Mouse (Mus musculus) spleen, postnatal 4 days (tissue): Measurements from ENCODE around the gene Dhh.
A peak's percentile ranks its signal among the peaks of the same experiment; 100 is the strongest.
"Not testable (repeated sequence)": the region's sequence is repeated elsewhere in the genome, so short reads cannot be mapped to it uniquely, and the experiment has no call there.

Experiments used
- DNase-seq, 2 experiments: peaks; one replicate each; pipeline ENCODE4 v3.0.0; 2022; ENCODE audit warnings: low spot score in 2 of 2

Dhh gene

DNA sequence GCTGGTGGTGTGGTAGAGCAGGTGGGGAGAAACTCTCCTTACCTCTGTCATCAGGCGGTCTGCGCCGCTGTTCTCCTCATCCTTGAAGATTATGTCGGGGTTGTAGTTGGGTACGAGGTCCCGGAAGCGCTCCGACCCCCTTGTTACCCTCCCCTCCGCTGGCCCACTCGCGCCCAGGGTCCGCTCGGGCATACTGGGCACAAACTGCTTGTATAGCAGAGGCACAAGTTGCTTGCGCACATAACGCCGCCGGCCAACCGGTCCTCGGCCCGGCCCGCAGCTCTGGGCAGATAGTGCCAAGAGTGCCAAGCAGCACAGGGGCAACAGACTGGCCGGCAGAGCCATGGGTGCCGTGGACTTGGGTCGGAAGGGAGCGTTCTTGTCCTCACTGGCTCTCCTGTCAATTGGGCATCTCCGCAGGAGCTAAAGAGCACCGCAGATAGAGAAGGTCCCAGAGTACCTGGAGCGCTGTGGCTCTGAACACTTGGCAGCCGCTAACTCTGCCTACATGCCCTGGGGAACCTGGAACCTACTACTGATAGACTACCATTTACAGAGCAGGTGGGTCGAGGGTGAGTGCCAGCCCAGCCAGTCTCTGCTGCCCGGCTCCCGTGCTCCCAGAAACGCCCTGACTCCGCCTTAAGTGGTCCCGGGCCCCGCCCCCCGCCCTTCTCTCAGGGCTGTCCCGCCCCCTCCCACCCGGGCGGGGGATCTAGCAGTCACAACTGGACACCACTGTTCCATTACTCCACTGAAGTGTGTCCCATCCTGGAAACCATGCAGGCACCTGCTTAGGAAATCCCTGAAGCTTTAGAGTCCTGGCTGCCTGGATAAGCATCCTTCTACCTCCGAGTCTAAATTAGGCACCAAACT lies at the start of gene Dhh:
Dhh (minus strand) TSS at position 613 of the 873 bp plus-strand sequence.
- DNase-seq = no peak

DNA sequence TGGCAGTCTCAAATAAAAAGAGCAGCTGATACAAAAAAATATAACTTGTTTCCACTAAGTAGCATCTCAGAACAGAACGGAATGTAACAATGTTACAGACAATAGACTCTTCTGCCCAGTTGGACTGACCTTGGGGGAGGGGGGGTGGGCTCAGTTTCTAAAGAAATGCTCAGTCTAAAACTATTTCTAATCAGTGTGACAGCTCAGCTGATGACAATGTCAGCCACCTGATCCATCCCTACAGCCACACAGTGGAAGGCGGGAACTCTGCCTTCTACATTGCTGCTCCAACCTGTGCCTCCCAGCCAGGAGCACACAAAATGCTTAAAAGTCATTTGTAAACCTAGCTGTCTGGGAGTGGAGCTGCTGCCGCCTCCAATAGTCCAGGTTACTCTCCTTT lies 49.5 kb upstream of the Dhh start:
- no peak for DNase-seq

DNA sequence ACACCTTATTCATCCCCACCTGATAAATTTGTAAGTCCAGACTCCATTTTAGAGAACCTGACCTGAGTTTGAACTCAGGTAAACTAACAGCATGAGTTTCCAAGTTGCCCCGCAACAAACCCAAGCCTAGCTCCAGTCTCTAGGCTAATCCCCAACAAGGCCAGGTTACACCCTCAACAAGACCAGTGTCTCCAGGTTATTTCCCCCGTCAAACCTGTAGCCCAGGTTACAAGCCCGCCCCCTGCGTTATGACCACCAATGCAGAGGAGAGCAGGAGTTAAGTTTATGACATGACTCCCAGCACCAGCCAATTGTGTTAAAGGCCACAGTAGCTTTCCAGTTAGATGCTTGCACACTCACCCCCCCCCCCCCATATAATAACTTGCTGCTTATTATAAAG lies 44.8 kb upstream of the Dhh start:
- DNase-seq = no peak

DNA sequence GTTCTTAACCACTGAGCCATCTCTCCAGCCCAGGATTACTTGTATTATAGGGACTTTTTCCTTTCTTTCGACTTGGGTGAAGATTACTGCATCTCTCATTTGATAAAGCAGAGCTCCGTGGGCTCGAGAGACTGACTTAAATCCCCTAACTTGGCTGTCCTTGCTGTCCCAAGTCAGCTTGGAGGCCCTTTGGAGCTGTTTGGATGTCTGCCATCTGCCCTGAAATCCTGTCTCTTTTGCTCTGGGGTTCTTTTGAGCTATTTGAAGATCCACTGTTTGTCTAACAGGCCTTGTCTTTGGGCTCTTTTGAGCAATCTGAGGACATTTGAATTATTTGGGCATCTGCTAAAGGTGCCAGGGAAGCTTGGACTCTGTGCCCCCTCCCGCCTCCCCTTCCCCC lies 43.7 kb upstream of the Dhh start:
- DNase-seq = no peak

DNA sequence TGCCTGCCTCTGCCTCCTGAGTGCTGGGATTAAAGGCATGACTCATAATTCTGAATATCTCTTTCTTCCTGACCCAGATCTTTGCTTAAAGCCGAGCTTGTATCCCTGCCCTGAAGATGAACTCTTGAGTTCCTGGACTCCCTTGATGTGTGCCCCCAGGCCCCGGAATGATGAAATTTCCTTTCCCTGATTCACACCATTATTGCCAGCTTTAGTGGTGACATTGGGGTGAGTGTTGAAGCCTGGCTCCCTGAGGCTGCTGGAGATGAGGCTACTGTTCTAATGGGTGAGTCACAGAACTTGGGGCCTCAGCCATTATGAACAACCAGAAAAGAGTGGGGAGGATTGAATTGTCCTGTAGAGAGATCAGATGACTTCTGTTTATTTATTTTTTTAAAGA lies 43.2 kb upstream of the Dhh start:
- no peak for DNase-seq

DNA sequence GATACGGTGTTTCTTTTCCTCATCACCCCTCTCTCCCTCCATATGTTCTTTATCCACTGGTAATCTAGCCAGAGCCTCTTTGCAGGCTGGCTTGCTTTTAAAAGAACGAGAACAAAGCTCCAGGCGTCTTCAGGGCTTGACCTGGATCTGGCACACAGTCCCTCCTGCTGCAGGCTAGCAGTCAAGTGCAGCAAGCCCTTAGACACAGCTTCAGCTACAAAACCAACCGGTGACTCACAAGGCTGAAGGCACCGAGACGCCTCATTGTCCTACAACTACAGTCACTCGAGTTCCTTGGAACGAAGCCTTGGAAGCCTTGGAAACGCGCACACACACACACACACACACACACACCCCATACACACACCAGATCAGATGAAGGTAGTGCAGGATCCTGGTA lies 42.5 kb upstream of the Dhh start:
- DNase-seq = no peak

DNA sequence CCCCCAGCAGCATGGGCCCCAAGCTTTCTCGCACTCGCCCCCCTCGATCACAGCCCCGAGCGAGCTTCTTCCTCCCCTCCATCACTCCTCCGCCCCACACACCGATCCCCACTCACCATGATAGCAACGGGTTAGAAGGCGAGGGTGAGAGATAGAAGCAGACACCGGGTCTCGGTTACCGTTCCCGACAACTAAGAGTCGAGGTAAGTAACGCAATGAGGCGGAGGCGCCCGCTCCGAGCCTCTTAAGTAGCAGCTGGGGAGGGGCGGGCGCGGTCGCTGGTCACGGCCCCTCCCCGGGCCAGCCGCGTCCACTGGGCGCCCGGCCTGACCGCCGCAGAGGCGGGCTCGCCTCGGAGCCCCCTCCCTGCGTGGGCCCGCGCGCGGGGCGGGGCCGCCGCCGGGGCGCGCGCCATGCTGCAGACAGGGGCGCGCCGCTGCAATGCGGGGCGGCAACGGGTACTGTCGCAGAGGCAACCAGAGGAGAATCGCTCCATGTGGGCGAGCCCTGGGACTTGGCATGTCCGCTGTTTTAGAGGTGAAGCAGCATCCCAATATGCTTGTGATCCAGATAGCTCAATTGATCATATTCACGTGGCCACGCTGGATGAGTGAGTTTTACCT lies 36.0 kb upstream of the Dhh start, which contains the start of gene Tuba1b:
Tuba1b (minus strand) TSS at position 349 of the 623 bp plus-strand sequence.
- peak; percentile 92 to 95 for DNase-seq

DNA sequence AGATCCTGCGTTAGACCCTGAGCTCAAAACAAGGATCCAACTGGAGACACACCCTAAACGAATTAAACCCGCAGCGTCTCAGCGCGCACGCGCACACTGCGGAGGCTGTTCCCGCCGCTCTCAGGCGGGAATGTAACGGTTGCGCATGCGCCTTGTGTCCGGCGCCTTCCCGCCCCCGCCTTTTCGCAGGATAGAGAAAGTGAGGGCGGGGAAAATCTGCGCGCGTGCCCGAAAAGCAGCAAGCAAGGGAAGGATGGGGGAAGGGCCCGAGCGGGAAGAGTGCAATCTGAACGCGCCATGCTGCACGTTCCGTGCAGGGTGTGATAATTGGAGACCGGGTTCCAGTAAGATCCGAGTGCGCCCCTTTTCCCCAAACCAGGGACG lies 35.5 kb upstream of the Dhh start:
- peak; percentile 94 to 96 for DNase-seq

DNA sequence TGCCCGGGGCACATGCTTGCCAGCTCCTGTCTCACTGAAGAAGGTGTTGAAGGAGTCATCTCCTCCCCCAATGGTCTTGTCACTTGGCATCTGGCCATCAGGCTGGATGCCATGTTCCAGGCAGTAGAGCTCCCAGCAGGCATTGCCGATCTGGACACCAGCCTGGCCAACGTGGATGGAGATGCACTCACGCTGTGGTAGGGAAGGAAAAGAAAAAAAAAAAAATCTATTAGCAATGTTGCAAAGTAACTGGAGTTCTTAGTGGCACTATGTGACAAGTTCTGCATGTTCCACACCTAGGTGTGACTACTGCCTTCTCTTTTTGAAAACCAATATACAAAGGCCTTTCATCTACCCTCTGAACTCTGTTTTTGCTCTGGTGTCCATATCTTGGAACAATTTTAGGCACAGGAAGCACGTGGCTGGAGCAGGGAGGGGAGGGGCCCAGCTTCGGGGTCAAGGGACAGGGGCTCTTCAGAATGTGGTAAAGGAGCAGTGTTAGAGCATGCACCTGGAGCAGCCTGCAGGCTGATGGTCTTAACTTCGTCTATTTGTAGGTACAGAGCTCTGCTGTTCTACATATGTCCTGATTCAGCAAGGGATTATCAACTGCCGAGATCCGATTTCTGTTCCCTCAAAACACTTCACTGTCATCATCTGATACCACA lies 34.8 kb upstream of the Dhh start:
- DNase-seq = not testable (repeated sequence)

DNA sequence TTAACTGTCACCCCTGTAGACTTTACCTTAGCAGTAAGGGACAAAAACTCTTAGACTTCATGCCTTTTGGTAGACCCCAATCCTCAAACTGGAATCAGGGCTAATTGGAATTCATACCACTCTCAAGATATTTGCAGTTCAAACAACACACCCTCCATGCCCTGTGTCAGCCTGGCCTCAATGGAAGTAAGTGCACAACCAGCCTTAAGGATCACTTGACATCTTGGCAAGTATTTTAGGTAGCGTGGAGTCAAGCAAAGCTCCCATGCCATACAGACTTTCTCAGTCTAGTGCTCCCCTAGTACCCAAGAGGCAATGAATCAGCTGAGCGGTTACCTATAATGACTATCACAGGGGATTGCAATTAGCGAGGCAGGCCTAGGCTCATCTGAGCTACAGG lies 32.7 kb upstream of the Dhh start:
- no peak for DNase-seq

DNA sequence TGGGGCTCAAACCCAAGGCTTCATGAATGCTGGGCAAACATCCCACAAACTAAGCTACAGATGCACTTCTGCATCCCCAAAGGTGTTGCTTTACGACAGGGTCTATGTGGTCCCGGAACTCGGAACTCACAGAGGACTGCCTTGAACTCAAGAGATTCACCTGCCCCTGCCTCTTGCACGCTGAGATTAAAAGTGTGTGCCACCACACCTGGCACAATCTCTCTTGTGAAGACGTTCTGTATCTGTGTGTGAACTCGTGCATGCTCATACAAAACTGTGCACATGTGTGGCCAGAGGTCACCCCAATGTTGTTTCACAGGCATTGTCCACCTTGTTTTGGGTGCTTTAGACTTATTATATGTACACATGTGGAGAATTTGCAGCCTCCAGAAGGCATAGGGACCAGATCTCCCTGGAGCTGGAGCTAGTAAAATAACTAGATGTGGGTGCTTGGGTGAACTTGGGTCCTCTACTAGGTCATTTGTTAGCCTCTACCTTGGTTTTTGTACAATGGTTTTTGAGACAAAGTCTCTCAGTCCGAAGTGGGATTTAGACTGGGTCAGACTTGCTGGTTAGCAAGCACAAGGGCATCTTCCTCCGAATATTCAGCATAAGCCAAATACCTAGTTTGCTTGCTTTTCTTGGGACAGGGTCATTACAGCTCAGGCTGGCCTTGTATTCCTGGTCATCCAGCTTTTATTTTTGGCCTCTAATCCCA lies 31.8 kb upstream of the Dhh start:
- DNase-seq = no peak

DNA sequence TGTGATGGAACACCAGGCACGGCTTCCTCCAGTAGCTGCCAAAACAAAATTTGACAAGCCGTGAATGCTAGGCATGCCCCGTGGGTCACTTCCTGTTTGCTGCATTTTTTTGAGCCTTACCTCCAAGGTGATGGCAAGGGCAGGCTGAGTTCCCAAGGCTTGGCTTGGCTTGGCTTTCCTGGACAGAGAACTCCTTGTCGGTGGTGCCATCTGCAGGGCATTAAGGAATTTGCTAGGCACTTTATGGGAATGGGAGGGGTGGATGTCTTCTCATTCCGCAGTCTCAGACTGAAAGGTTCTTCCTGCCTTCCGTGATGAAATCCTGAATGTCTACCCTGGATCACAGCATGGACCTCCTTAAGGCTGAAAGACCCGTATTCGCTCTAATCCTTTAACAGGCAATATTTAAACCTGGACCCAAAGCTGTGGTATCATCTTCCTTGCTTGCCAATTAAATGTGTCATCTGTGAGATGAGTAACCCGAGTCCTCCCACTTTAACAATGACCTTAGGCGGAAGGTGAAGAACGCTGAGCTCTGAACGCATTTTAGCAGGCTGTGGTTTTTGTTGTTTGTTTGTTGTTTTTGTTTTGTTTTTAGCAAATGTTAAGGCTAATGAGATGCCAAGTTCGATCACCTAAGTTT lies 30.4 kb upstream of the Dhh start:
- no peak for DNase-seq

DNA sequence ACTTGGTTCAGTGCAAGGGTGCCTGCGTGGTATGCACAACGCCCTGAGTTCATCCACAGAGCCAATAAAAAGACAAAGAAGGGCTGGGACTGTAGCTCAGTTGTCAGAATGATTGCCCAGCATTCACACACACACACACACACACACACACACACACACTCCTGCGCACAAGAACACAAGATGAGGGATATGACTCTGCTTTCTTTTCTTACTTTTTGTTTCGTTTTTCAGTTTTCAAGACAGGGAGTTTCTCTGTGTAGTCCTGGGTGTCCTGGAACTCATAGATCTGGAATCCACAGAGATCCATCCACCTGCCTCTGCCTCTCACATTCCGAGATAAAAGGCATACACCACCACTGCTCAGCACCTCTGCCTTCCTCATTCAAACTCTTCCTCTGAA lies 29.2 kb upstream of the Dhh start:
- no peak for DNase-seq

DNA sequence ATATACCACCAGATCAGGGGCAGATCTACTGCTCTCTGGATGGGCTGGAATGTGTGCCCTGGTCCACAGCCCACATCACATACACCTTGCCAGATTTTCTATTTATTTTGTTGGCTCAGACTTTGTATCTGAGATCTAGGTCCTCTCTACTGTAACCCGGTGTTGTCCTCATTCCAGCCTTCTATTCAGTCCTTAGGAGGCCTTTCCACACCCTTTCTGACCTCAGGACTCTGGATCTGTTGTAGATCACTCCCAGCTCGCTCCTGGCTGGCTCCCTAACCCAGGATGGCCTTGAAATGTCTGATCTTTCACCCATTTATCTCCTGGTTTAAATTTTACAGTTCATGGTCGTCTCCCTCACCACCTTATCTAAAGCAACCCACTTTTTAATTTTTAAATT lies 26.3 kb upstream of the Dhh start:
- DNase-seq = no peak

DNA sequence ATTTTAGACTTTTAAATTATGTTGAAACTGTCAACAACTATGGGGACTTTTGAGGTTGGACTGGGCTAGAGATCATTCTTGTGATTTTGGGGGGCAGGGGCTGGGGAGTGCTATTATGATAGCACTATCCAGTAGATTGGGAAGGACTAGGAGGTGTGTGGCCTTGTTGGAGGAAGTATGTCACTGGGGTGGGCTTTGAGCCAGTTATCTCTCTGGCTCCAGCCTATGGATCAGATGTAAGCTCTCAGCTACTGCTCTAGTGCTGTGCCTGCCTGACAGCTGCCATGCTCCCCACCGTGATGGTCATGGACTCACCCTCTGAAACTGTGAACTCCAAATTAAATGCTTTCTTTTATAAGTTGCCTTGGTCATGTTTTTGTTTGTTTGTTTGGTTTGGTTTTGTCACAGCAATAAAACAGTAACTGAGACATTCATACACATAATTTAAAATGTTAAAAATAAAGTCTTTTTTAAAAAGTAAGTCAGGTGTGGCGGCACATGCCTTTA lies 24.7 kb upstream of the Dhh start:
- no peak for DNase-seq

DNA sequence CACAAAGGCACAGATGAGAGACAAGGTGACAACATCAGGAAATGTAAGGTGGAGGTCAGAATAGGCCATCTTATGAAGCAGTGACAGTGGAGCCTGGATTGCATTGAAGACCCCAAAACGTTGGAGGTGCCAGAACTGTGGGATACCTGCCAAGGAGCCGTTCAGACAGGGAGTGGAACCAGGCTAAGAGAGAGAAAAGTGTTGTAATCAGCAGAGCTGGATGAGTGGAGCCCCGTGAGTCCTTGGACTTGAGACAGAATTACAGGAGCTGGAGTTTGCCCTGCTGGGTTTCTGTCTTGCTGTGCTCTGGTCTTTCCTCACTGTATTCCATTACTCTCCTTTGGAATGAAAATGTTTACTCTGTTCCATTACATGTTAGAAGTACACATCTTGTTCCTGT lies 24.2 kb upstream of the Dhh start:
- no peak for DNase-seq

DNA sequence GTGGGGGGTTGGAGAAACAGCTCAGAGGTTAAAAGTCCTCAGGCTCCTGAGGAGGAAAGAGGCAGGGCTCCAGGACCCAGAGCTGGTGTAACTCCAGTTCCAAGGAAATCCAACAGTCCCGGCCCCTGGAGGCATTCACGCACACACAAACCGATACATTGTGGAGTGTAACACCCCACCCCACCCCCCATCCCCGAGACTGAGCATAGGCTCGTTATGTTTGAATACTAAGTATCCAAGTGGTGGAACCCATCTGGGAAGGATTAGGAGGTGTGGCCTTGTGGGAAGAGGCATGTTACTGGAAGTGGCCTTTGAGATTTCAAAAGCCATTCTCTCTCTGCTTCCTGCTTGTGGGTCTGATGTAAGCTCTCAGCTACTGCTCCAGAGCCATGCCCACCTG lies 23.2 kb upstream of the Dhh start:
- DNase-seq = no peak

DNA sequence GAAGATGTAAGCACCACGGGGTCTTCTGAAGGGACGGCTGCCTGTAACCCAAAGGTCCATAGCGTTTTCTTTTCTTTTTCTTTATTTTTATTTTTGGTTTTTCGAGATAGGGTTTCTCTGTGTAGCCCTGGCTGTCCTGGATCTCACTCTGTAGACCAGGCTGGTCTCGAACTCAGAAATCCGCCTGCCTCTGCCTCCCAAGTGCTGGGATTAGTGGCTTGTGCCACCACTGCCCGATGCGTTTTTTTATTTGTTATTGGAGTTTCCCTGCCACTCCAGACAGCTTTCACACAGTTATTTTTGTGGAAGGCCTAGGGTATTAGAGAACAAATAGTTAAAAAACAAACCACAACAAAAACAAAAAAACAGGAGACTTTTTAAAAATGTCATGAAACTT lies 20.2 kb upstream of the Dhh start:
- DNase-seq = not testable (repeated sequence)

DNA sequence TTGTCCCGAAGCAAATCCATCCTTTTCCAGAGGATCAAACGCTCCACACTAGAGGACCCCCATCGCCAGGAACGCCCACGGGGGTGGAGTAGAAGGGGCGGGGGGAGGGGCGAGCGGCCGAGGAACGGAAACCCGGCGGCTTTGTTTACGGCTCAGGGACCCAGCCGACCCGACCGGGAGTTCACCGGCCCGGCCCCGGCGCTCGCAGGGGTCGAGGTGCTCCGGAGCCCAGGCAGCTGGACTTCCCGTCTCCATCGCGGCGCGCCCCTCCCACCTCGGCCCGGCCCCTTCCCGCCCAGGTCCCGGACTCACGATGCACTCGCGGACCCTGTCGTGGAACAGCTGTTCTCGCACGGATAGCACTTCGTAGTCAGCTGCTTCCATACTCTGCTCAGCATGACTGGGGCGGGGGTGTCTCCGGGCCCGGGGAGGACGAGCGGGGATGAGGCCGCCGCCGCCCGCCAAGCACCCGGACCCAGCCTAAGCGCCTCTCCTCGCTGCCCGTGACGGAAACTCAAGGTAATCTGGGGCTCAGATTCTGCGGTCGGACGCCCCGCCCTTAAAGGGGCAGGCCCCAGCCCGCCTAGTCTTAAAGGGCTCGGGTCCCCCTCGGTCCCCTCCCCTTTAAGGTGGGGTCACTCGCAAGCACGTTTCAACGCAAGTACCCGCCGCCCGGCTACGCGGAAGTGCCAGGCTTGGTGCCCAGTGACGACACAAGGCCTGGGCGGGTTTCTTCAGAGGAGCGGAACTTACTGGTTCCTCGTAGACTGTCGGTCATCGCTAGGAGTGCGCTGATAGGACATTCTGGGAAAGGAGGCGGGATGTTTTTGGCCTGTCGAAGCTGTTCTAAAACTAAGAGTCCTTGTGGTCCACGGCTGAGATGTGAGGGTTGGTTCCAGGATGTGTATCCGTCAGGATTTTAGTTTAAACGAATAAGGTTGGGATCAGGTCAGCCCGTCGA lies 19.5 kb upstream of the Dhh start, which contains the start of gene Lmbr1l:
Lmbr1l (minus strand) TSS at position 694 of the 961 bp plus-strand sequence.
- peak; percentile 97 for DNase-seq

DNA sequence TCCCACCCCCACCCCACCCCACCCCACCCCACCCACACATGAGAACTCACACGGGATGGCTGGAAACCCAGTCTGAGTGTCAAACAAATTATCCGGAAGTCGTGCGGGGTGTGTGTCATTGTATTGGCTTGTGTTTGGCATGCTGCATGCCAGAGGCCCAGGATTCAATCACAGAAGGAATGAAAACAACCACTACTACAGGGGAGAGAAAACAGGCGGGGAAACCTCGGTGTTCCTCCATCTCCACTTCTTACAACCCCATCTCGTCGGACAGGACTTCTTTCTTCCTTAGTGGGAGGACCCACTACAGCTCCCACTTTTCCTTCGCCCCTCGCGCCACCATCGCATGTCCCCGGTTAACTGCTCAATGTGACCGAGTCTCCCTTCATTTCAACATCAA lies 18.8 kb upstream of the Dhh start:
- no peak for DNase-seq
